Mouse (Mus musculus) thymus, postnatal 10 days (tissue): ENCODE measurements around the gene B4galt1.

Experiments
- DNase-seq, 2 experiments: peaks; one replicate each; pipeline ENCODE4 v3.0.0; 2021; ENCODE audit warnings: low spot score in 2 of 2

Gene B4galt1

GRCm38 (mm10) chr4:40872129-40872528 is 18.3 kb upstream of the B4galt1 start:
- no peak for DNase-seq

- DNase-seq, result no peak
Measured at GRCm38 (mm10) chr4:40870206-40870605, 16.4 kb upstream of the B4galt1 start.

DNA sequence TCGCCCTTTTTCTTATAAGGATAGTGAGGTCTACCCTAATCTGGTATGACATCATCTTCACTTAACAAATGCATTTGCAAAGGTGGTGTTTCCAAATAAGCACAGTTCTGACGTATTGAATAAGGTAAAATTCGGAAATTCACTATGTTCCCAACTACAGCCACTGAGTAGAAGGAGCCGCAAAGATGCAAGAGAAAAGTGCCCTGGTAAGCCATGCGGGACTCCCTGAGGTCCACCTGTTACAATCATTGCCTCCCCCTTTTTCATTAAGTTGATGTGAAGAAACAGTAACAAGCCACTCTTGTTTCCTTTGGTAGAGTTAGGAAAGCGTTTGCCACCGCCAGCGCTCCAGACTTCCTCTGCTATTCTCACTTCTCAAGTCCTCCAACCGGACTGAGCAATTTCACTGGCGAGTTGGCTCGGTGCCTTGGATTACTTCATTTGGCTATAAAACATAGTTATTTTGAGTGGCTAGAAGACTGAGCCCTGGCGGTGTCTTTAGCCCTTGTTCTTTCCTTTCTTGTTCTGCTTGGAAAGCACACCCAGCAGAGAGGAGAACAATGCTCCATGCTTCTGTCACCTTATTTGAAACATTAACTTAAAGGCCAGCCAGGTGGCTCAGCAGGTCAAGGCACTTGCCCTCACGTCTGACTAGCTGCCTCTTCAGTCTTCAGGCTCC is 14.9 kb upstream of the B4galt1 start:
- DNase-seq, result no peak

DNA sequence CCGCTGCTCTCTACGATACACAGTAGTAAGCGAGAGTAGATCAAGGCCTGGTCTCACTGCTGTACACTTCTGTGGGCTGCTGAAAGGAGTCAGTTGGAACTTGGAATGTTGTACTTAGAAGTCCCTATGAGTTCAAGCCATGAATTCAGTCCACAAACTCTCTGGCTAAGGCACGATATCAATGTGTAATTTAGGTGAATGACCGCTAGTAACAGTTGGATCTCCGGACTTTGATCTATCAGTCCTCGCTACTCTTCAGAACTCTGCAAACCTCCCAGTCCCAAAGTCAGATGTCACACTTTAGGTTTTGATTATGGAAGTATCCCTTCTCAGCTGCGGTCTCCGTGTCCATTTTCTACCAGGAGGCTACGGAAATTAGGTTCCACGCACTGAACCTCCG is 10.6 kb upstream of the B4galt1 start:
- no peak for DNase-seq

- no peak for DNase-seq
Measured at GRCm38 (mm10) chr4:40863340-40863739, 9.5 kb upstream of the B4galt1 start.

DNA sequence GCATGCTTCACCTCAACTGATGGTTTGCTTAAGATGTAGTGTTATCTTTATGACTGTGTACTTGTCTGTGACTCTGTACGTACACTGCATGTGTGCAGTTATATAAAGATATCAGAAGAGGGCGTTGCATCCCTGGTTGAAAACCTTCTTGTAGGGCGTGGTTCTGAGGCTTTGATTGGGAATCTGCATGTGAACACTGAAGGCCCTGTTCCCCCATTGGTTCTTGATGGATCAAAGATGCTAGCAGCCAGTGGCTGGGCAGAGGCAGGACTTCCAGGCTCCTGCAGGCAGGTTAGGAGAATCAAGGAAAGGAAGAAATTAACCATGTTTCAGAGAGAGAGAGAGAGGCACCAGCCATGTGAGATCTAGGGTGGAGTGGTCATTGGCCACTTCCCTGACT is 7.3 kb upstream of the B4galt1 start:
- no peak for DNase-seq

DNA sequence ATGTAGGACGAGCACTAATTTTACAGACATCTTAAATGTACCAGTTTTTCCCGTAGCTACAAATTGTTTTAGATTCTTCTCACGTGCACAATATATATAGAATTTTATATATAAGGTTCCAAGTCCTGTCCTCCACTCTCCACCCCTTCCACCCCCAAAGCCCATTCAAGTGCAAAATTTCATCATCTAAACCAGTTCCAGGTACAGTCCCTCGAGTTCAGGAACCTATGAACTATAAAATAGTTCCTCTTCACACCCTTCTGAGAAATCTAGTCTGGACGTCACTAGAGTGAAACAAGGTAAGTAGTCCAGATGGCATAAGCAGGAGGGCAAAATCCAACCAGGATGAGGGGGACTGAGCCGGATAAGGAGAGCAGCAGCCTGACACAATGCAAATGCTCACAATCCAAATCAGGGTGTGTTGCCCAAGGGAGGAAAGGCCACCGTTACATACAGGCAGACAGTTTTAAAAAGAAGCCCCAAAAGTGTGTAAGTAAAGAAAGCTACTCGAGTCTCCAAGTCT is 4.1 kb upstream of the B4galt1 start:
- no peak for DNase-seq

DNA sequence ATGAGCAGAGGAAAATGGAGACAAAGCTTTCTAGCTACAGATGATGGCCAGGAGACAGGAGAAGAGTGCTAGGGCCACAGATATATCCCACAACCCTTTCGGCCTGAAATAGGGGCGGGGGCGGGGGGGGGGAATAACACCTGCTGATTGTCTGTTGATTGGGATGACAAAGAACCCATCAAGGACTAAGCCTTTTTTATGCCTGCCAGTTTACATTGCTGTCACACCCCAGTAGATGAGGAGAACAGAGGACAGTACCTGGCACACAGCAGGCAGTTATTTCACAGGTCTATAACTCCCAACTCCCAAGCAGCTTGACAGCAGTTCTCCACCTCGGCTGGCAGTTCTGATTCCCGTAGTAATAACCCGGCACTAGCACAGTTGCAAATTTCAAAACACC is 2.8 kb upstream of the B4galt1 start:
- DNase-seq, result no peak

GRCm38 (mm10) chr4:40854387-40854933 is 655 bp upstream of the B4galt1 start:
- DNase-seq, result no peak

GRCm38 (mm10) chr4:40852861-40853564 is 792 bp downstream of the B4galt1 start:
- peak; percentile 30 to 48 for DNase-seq

GRCm38 (mm10) chr4:40852249-40852781 is 1.5 kb downstream of the B4galt1 start:
- DNase-seq, result no peak

- no peak for DNase-seq
Measured at GRCm38 (mm10) chr4:40851763-40852248, 2.0 kb downstream of the B4galt1 start.

DNA sequence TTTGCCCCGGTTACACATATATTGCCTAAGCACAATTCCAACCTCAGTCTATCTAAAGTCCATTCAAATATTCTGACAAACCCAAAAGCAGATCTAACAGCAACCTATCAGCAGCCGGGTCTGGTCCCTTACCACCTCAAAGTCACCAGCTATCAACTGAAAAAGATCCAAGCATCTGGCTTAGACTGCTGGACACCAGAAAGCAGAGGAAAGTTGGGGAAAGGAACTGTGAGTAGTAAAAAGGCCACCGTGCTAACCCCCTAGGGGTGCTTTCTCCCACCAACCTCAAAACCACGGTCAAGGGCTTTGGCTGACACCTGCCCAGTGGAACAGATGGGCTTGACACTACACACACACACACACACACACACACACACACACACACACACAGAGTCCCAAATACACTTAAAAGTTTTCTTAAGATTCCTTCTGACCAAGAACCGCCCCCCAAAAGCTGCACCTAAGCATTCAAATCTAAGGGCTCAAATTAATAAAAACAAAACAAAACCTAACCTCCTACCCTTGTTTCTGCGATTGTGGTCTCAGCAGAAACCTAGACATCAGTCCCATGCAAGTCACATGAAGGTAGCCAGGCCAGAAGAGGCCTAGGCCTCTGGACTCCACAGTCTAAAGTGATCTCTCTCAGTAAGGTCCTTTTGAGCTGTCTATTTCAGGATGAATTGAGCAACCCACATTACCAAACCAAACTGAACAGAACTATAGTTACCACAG is 2.6 kb downstream of the B4galt1 start:
- DNase-seq, result no peak

- DNase-seq, result no peak
Measured at GRCm38 (mm10) chr4:40850582-40850981, 3.2 kb downstream of the B4galt1 start.

GRCm38 (mm10) chr4:40849518-40849917 is 4.3 kb downstream of the B4galt1 start:
- DNase-seq, result no peak

GRCm38 (mm10) chr4:40848246-40848645 is 5.6 kb downstream of the B4galt1 start:
- DNase-seq, result no peak

DNA sequence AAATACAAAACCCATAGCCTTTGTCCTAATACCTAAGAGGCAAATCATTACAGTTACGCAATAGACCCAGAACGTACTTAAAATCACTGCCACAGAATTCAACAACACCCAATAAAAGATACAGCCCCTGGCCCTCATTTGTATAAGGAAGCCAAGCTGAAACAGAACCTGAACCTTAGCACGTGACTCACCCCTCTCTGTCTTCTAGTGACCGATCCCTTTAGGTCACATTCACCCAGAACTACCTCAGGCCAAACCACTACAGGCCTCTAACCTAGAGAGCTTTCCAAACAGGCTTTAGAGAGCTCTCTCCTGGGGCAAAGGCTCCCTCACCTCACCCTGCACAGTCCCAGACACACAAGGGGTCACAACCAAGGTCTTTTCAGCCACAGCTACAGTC is 6.6 kb downstream of the B4galt1 start:
- no peak for DNase-seq

DNA sequence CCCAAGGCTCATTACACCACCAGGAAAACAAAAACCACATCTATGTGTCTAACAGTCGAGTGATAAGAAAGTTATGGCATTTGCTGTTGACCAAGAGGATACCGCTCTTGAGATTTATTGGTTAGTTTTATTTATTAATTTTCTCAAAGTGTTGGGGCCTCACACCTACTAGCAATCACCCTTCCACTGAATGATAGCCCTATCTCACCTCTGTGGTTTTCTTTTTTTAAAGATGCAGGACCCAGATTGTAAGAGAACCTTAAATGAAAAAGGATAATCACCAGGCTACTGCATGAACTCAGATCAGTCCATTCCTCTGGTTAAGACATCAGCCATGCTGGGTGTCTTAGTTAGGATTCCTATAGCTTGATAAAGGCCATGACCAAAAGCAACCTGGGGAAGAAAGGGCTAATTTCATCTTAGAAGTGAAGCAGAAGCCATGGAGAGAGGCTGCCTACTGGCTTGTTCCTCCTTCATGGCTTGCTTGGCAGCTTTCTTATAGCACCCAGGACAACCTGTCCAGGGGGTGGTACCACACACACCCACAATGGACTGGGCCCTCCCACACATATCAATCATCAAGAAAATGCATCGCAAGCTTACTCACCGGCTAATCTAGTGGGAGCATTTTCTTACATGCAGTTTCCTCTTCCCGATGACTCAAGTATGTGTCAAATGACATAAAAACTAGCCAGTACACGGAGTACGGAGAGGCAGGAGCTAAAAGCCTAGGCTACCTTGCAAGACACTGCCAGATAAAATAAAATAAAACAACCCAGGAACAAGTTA is 7.5 kb downstream of the B4galt1 start:
- DNase-seq, result no peak

DNA sequence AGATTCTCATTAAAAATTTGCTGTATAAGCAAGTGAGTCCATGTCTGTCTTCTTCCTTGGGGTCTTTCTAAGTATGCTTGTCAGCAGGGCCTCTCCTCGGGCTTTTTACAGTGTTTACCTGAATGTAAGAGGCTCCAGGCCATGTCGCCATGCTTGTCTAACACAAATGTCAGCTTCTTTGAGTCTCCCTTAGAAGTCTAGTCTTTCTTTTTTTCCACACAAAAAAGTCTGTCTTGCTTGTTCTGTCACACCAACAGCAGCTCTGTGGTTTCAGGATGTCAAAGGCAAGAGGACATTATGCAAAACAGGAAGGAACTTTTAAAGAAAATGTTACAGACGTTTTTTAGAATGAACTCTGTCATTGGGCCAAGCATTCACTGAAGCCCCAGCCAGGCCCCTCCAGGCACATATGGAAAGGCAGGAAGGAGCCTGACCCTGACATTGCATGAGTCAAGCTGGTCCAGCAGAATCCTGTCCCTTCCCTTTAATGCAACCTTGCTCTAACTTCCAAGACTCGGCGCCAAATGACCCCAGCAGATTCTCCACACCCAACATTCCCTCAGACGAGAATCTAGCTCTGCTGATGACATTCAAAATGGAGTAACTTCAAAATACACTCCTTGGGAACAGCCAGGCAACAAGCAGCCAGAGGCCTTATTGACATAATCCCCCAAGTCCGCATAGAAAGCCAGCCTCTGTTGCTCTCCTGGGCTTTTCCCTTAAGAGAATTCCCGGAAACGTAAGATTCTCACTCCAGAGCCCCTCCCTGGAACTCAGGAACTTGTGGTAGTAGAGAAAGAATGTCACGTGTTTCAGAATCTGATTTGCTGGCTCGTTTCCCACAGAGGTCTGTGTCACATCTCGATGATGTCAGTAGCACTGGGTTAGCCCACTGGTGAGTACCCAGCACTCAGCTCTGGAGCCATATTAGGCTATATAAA is 8.7 kb downstream of the B4galt1 start:
- no peak for DNase-seq

GRCm38 (mm10) chr4:40844251-40844721 is 9.5 kb downstream of the B4galt1 start:
- DNase-seq, result peak; percentile 29 to 49
